Mouse (Mus musculus) hematopoietic stem cell, adult 5-6 weeks (primary cell): ENCODE measurements at regions not wholly inside any gene's neighbourhood (a gene's known extent, or its start where the extent isn't known, plus 50 kb on each side); places are given as distances from the start of the nearest gene placed in this dataset.
A peak's percentile ranks its signal among the peaks of the same experiment; 100 is the strongest.

Source experiments
- ATAC-seq, 2 experiments: fragments of 125-278 bp in 1 of 2; replicated peaks in 1 of 2; 2 replicates each; pipeline ENCODE4 v1.8.0; 2016 to 2017; ENCODE audit warnings: inconsistent platforms in 2 of 2, mild to moderate bottlenecking in 2 of 2, moderate number of reproducible peaks in 2 of 2, low read depth in 1 of 2, moderate TSS enrichment in 1 of 2; ENCODE audit not compliant: low FRiP score in 2 of 2, poor library complexity in 2 of 2, severe bottlenecking in 2 of 2, insufficient read depth in 1 of 2, low TSS enrichment in 1 of 2

GRCm38 (mm10) chr1:38739018-38739417, 74.3 kb upstream of the Aff3 start:
- no peak for ATAC-seq

GRCm38 (mm10) chr1:38735768-38736167, 71.0 kb upstream of the Aff3 start:
- no peak for ATAC-seq

- no peak for ATAC-seq
Observed at GRCm38 (mm10) chr1:38733201-38733600, 68.4 kb upstream of the Aff3 start.

- no peak for ATAC-seq
Observed at GRCm38 (mm10) chr1:38729977-38730782, 65.4 kb upstream of the Aff3 start.

GRCm38 (mm10) chr1:38725805-38726204, 61.0 kb upstream of the Aff3 start:
- 0 out of 4 replicates have a peak, but pooled peaks of 1 of the 2 experiments have one; percentile 14 for ATAC-seq

- ATAC-seq: no peak
Observed at GRCm38 (mm10) chr1:38724631-38725030, 59.9 kb upstream of the Aff3 start.

- ATAC-seq: no peak; a peak in 1 of 4 replicates
Observed at GRCm38 (mm10) chr1:38722155-38722554, 57.4 kb upstream of the Aff3 start.

GRCm38 (mm10) chr1:38720287-38720686, 55.5 kb upstream of the Aff3 start:
- ATAC-seq: no peak

GRCm38 (mm10) chr1:38715621-38716020, 50.9 kb upstream of the Aff3 start:
- no peak for ATAC-seq
